Mouse (Mus musculus): ENCODE measurements at regions not wholly inside any gene's neighbourhood (a gene's known extent, or its start where the extent isn't known, plus 50 kb on each side); places are given as distances from the start of the nearest gene placed in this dataset.
A peak's percentile ranks its signal among the peaks of the same experiment; 100 is the strongest.

DNA sequence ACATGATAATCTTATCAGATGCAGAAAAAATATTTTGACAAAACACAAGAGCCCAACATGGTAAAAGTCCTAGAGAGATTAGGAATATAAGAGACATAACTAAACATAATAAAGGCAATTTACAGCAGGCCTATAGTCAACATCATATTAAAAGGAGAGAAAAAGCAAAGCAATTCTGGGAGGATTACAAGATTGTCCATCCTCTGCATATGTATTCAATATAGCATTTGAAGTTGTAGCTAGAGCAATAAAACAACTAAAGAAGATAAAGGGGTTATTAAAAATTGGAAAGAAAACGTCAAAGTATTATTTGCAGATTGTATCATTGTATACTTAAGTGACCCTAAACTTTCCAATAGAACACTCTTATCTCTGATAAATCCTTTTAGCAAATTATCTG, 602.1 kb upstream of the Acvr2a start:
- no peak for DNase-seq
- H3K9ac ChIP-seq: no peak overlapping the region
- H3K4me1 ChIP-seq (ENCODE audit: insufficient read depth): no peaks in the 10 kb centered on the region
- no peak overlapping the region for H3K27ac ChIP-seq (ENCODE audit: low read depth, low read length)
- no peak overlapping the region for H3K4me3 ChIP-seq (ENCODE audit: low read depth, low read length)
- no peak for TF ChIP-seq CTCF (IDR thresholded peaks at IDR 0.05; ENCODE audit: low read depth)
- H3K27me3 ChIP-seq (ENCODE audit: insufficient read depth, low read length): no peaks in the 10 kb centered on the region
- H3K9me3 ChIP-seq (ENCODE audit: low read length): no peaks in the 10 kb centered on the region
- no peak overlapping the region for H3K4me2 ChIP-seq (ENCODE audit: low read depth)
- 71% methylated on average over 1 of the region's 1 CpGs for WGBS
- ATAC-seq: no peak
- H3K36me3 ChIP-seq (ENCODE audit: insufficient read depth): no peaks in the 10 kb centered on the region

DNA sequence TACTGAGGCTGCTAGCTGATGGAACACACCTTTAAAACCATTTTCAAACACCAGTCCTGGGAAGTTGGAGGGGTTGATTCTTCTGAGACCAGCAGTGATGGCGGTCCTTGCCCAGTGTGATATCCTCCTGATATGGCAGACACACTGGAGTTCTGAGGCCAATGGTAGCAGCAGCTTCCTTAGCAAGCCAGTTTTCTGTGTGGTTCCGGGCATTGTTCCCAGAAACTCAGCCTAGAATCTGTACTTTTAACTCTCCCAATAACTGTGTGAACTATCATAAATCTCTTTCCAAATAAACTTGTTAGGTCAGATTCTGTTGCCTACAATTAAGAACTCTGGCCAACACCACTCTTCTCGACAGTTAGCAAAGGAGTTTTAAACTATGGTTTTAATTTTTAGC, 593.1 kb upstream of the Acvr2a start:
- 69% methylated on average over 3 of the region's 3 CpGs for WGBS
- Histone ChIP-seq H3K27ac (ENCODE audit: low read depth, low read length) (no peak overlapping the region), H3K4me3 (ENCODE audit: low read depth, low read length) (no peak overlapping the region), H3K4me2 (ENCODE audit: low read depth) (no peak overlapping the region), H3K4me1 (ENCODE audit: insufficient read depth) (no peaks in the 10 kb centered on the region), H3K27me3 (ENCODE audit: insufficient read depth, low read length) (no peaks in the 10 kb centered on the region), H3K9ac (no peak overlapping the region), H3K9me3 (ENCODE audit: low read length) (no peaks in the 10 kb centered on the region), H3K36me3 (ENCODE audit: insufficient read depth) (no peaks in the 10 kb centered on the region)
- TF ChIP-seq CTCF (IDR thresholded peaks at IDR 0.05; ENCODE audit: low read depth): no peak
- peak; percentile 49 for DNase-seq
- ATAC-seq: peak; percentile 51; the same call in 1 of the 2 replicates

DNA sequence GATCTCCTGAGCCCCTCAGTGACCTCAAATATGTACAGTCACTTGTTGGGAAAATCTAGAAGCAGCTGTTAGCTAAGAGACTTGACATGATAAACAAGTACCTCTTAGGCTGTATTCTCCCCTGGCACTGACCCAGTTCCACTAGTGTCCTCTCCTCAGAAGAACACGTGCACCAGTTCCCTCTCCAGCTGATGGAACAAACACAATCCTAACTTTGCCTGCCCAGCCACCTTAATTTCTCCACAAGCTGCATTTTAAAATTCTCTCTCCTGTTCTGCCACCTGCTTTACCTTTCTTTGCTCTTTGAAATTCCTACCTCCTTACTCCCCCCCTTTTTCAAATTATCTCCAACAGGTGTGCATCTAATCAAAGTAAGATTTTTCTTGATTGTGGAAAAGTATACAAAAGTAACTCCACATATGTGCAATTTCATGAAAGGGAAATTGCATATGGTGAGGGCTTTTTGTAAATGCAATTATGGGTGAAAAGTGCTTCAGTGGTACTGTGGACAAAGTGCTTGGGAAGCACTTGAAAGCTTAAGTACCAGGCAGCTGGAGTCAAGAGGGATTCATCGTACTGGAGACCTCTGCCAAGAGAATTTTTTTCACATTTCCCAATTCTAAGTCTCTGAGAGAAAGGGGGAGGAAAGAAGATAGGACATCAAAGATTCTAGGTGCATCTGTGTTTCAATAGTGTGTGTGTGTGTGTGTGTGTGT, 590.7 kb upstream of the Acvr2a start:
- no peak overlapping the region for H3K9ac ChIP-seq
- no peak overlapping the region for H3K4me3 ChIP-seq (ENCODE audit: low read depth, low read length)
- H3K4me1 ChIP-seq (ENCODE audit: insufficient read depth): no peaks in the 10 kb centered on the region
- no peaks in the 10 kb centered on the region for H3K27me3 ChIP-seq (ENCODE audit: insufficient read depth, low read length)
- WGBS: 67% methylated on average over 2 of the region's 2 CpGs
- DNase-seq (no peak), ATAC-seq (no peak)
- no peaks in the 10 kb centered on the region for H3K36me3 ChIP-seq (ENCODE audit: insufficient read depth)
- H3K9me3 ChIP-seq (ENCODE audit: low read length): no peaks in the 10 kb centered on the region
- no peak overlapping the region for H3K4me2 ChIP-seq (ENCODE audit: low read depth)
- H3K27ac ChIP-seq (ENCODE audit: low read depth, low read length): no peak overlapping the region
- no peak for TF ChIP-seq CTCF (IDR thresholded peaks at IDR 0.05; ENCODE audit: low read depth)

DNA sequence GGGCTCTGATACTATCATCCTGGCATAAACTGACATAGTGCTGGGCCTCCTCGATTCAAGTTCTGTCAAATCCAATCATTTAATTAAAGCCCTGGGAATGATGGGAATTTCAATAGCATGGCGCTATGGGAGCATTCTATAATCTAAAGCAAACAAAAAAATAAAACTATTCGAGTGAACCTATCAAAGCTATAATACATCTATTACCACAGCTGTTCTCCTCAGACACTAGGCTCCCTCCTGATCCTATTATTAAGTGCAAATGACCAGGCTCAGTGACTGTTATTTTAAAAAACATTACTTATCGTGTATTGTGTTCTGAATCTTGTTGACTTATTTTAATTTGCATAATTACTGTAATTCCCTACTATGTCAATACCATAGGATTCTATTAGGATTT, 563.7 kb upstream of the Acvr2a start:
- no peak overlapping the region for H3K27ac ChIP-seq (ENCODE audit: low read depth, low read length)
- peak; percentile 34; the same call in 1 of the 2 replicates for ATAC-seq
- H3K4me2 ChIP-seq (ENCODE audit: low read depth): no peak overlapping the region
- H3K27me3 ChIP-seq (ENCODE audit: insufficient read depth, low read length): no peaks in the 10 kb centered on the region
- peak; percentile 1 for DNase-seq
- no peaks in the 10 kb centered on the region for H3K36me3 ChIP-seq (ENCODE audit: insufficient read depth)
- no peaks in the 10 kb centered on the region for H3K4me1 ChIP-seq (ENCODE audit: insufficient read depth)
- H3K9ac ChIP-seq: no peak overlapping the region
- 45% methylated on average over 4 of the region's 4 CpGs for WGBS
- no peak overlapping the region for H3K4me3 ChIP-seq (ENCODE audit: low read depth, low read length)
- H3K9me3 ChIP-seq (ENCODE audit: low read length): no peaks in the 10 kb centered on the region
- no peak for TF ChIP-seq CTCF (IDR thresholded peaks at IDR 0.05; ENCODE audit: low read depth)

DNA sequence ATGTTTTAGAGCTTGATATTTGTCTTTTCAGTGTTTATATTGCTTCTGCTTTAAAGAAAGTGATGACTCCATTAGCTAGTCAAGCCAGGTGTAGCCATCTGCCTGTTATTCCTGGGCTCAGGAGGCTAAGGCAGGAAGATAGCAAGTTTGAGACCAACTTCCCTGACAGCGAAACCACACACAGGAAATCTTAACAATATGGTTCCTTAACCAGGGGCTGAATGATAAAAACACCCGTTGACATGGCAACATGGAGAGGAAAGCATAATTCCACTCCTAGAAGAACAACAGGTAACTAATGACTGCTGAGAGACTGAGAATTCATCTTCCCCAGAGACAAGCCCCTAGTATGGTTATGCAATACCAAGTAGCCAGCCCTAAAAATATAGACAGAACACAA, 553.6 kb upstream of the Acvr2a start:
- TF ChIP-seq CTCF (IDR thresholded peaks at IDR 0.05; ENCODE audit: low read depth): no peak
- 85% methylated on average over 2 of the region's 2 CpGs for WGBS

More for the DNA sequence above, 553.6 kb upstream of the Acvr2a start:
- no peak overlapping the region for H3K4me3 ChIP-seq (ENCODE audit: low read depth, low read length)
- no peaks in the 10 kb centered on the region for H3K4me1 ChIP-seq (ENCODE audit: insufficient read depth)
- DNase-seq (no peak), ATAC-seq (no peak)
- H3K27me3 ChIP-seq (ENCODE audit: insufficient read depth, low read length): no peaks in the 10 kb centered on the region
- no peaks in the 10 kb centered on the region for H3K36me3 ChIP-seq (ENCODE audit: insufficient read depth)
- no peak overlapping the region for H3K4me2 ChIP-seq (ENCODE audit: low read depth)
- no peaks in the 10 kb centered on the region for H3K9me3 ChIP-seq (ENCODE audit: low read length)
- no peak overlapping the region for H3K9ac ChIP-seq
- H3K27ac ChIP-seq (ENCODE audit: low read depth, low read length): no peak overlapping the region

Measured in forebrain, postnatal 0 days (tissue).